Mouse (Mus musculus) megakaryocyte, embryonic 14.5 days (primary cell): ENCODE results near the gene Polr3g. TPM values are rescaled to one million over a fixed set of nuclear protein-coding genes. Genes with fewer than 3 reads are reported as not detected.
A peak's percentile ranks its signal among the peaks of the same experiment; 100 is the strongest.
"Not testable (repeated sequence)": the region's sequence is repeated elsewhere in the genome, so short reads cannot be mapped to it uniquely, and the experiment has no call there.

ENCODE experiments used
- H3K27me3 ChIP-seq: replicated peaks from 2 replicates; pipeline ENCODE3; 2012; ENCODE audit warnings: inconsistent platforms
- H3K36me3 ChIP-seq: replicated peaks from 2 replicates; pipeline ENCODE3; 2012; ENCODE audit warnings: low read length, inconsistent platforms, mixed read lengths
- H3K4me1 ChIP-seq: 2 replicates; pipeline ENCODE4 v1.6.1; 2012; ENCODE audit warnings: inconsistent platforms
- H3K4me3 ChIP-seq: replicated peaks from 2 replicates; pipeline ENCODE3; 2012; ENCODE audit warnings: moderate library complexity, mild to moderate bottlenecking, inconsistent platforms
- H3K9me3 ChIP-seq: 2 replicates; pipeline ENCODE4 v1.6.1; 2012; ENCODE audit warnings: inconsistent platforms
- FLI1 ChIP-seq: IDR thresholded peaks from 2 replicates; pipeline ENCODE4 v1.6.1; 2012; ENCODE audit warnings: low read length, inconsistent platforms, mixed read lengths
- GATA1 ChIP-seq: IDR thresholded peaks from 3 replicates; pipeline ENCODE4 v1.6.1; 2012; ENCODE audit warnings: mixed read lengths, low read length, inconsistent platforms, borderline replicate concordance
- polyA plus RNA-seq: library from polyadenylated mRNA; stranded (reverse); fragments of >175 nt; gene quantifications from 2 replicates; pipeline ENCODE4 v1.2.3, GENCODE M21; 2012; ENCODE audit warnings: low replicate concordance; ENCODE audit not compliant: insufficient read depth

Polr3g gene
- polyA plus RNA-seq, 1 experiment, result 1.4 TPM

- H3K9me3 ChIP-seq, result peaks cover 5% of the 10 kb centered on the region
- H3K4me3 ChIP-seq, result peak overlapping the region; percentile 96
- TF ChIP-seq FLI1, result no peak
- no peak for TF ChIP-seq GATA1
- H3K36me3 ChIP-seq, result peaks cover 2% of the 10 kb centered on the region
- H3K27me3 ChIP-seq, result no peaks in the 10 kb centered on the region
- H3K4me1 ChIP-seq, result peaks cover 20% of the 10 kb centered on the region
Observed at GRCm38 (mm10) chr13:81658053-81658752, 52.6 kb downstream of the Polr3g start.

GRCm38 (mm10) chr13:81657351-81658052 lies 53.3 kb downstream of the Polr3g start, which contains the start of gene Lysmd3:
Lysmd3 (plus strand) TSS chr13:81657663.
- Histone ChIP-seq H3K27me3 (no peaks in the 10 kb centered on the region), H3K9me3 (peaks cover 5% of the 10 kb centered on the region), H3K36me3 (peaks cover 2% of the 10 kb centered on the region), H3K4me3 (peak within 1 kb of the TSS; percentile 96), H3K4me1 (peaks cover 20% of the 10 kb centered on the region)
- TF ChIP-seq GATA1 (no peak), FLI1 (no peak)

- peaks cover 5% of the 10 kb centered on the region for H3K9me3 ChIP-seq
- peak overlapping the region; percentile 96 for H3K4me3 ChIP-seq
- H3K27me3 ChIP-seq, result no peaks in the 10 kb centered on the region
- peaks cover 20% of the 10 kb centered on the region for H3K4me1 ChIP-seq
- peaks cover 2% of the 10 kb centered on the region for H3K36me3 ChIP-seq
- TF ChIP-seq FLI1, result no peak
- no peak for TF ChIP-seq GATA1
Observed at GRCm38 (mm10) chr13:81657008-81657350, 53.8 kb downstream of the Polr3g start.

GRCm38 (mm10) chr13:81656091-81656850 lies 54.5 kb downstream of the Polr3g start:
- Histone ChIP-seq H3K27me3 (no peaks in the 10 kb centered on the region), H3K4me1 (peaks cover 20% of the 10 kb centered on the region), H3K36me3 (peaks cover 2% of the 10 kb centered on the region), H3K9me3 (peaks cover 5% of the 10 kb centered on the region), H3K4me3 (no peak overlapping the region)
- TF ChIP-seq FLI1, result no peak
- TF ChIP-seq GATA1, result no peak

GRCm38 (mm10) chr13:81650382-81650781 lies 60.4 kb downstream of the Polr3g start:
- H3K4me1 ChIP-seq, H3K36me3 ChIP-seq: not testable (repeated sequence)

GRCm38 (mm10) chr13:81646348-81646747 lies 64.5 kb downstream of the Polr3g start:
- H3K9me3 ChIP-seq, result no peaks in the 10 kb centered on the region
- no peak overlapping the region for H3K4me3 ChIP-seq
- TF ChIP-seq FLI1, result no peak
- no peak for TF ChIP-seq GATA1
- H3K4me1 ChIP-seq, result peaks cover 9% of the 10 kb centered on the region
- no peaks in the 10 kb centered on the region for H3K27me3 ChIP-seq
- no peaks in the 10 kb centered on the region for H3K36me3 ChIP-seq

More at GRCm38 (mm10) chr13:81650382-81650781, 60.4 kb downstream of the Polr3g start:
- not testable (repeated sequence) for H3K4me3 ChIP-seq, H3K27me3 ChIP-seq, H3K9me3 ChIP-seq

- Histone ChIP-seq H3K4me3 (no peak overlapping the region), H3K36me3 (no peaks in the 10 kb centered on the region), H3K4me1 (peaks cover 12% of the 10 kb centered on the region), H3K9me3 (no peaks in the 10 kb centered on the region), H3K27me3 (no peaks in the 10 kb centered on the region)
- TF ChIP-seq GATA1, result no peak
- no peak for TF ChIP-seq FLI1
Observed at GRCm38 (mm10) chr13:81644047-81644565, 66.7 kb downstream of the Polr3g start.

GRCm38 (mm10) chr13:81642491-81643149 lies 68.2 kb downstream of the Polr3g start:
- H3K4me1 ChIP-seq, result peaks cover 12% of the 10 kb centered on the region
- H3K36me3 ChIP-seq, result no peaks in the 10 kb centered on the region
- H3K4me3 ChIP-seq, result no peak overlapping the region
- no peaks in the 10 kb centered on the region for H3K9me3 ChIP-seq
- no peaks in the 10 kb centered on the region for H3K27me3 ChIP-seq
- TF ChIP-seq FLI1, result no peak
- TF ChIP-seq GATA1, result no peak

- Histone ChIP-seq H3K4me3 (peak overlapping the region; percentile 69), H3K4me1 (peaks cover 12% of the 10 kb centered on the region), H3K36me3 (no peaks in the 10 kb centered on the region), H3K9me3 (no peaks in the 10 kb centered on the region), H3K27me3 (peaks cover 4% of the 10 kb centered on the region)
- TF ChIP-seq GATA1, result no peak
Observed at GRCm38 (mm10) chr13:81641289-81642045, 69.3 kb downstream of the Polr3g start.
